Mouse (Mus musculus): ENCODE results near the gene Spem1. TPM values are rescaled to one million over a fixed set of nuclear protein-coding genes. Genes with fewer than 3 reads are reported as not detected.

Spem1 gene
- polyA plus RNA-seq, 1 experiment from 2014 or later: not detected

GRCm38 (mm10) chr11:69778258-69778982 lies 43.6 kb downstream of the Spem1 start:
- 61% methylated on average over 23 of the region's 23 CpGs for WGBS
- Histone ChIP-seq H3K4me1 (ENCODE audit: insufficient read depth, low read depth, low read length) (no peaks in the 10 kb centered on the region), H3K4me2 (replicated peaks; ENCODE audit: low read depth, low read length) (no peak overlapping the region), H3K36me3 (ENCODE audit: insufficient read depth, low read length) (no peaks in the 10 kb centered on the region), H3K27ac (ENCODE audit: low read length) (no peak overlapping the region), H3K4me3 (ENCODE audit: low read depth, low read length) (no peak overlapping the region), H3K9ac (replicated peaks; ENCODE audit: low read depth) (no peak overlapping the region), H3K27me3 (replicated peaks; ENCODE audit: insufficient read depth, low read length) (no peaks in the 10 kb centered on the region), H3K9me3 (ENCODE audit: low read length) (no peaks in the 10 kb centered on the region)
- peak; percentile 32; the same call in 1 of the 2 replicates for ATAC-seq
- no peak for TF ChIP-seq CTCF (IDR thresholded peaks at IDR 0.05)
- no peak for TF ChIP-seq EP300 (IDR thresholded peaks at IDR 0.05)
- DNase-seq (ENCODE audit: low spot score): peak; percentile 18

GRCm38 (mm10) chr11:69777504-69778257 lies 44.3 kb downstream of the Spem1 start:
- WGBS: 68% methylated on average over 26 of the region's 26 CpGs
- no peak overlapping the region for H3K4me3 ChIP-seq (ENCODE audit: low read depth, low read length)
- H3K27me3 ChIP-seq (replicated peaks; ENCODE audit: insufficient read depth, low read length): no peaks in the 10 kb centered on the region
- H3K36me3 ChIP-seq (ENCODE audit: insufficient read depth, low read length): no peaks in the 10 kb centered on the region
- H3K4me2 ChIP-seq (replicated peaks; ENCODE audit: low read depth, low read length): no peak overlapping the region
- ATAC-seq (peak; percentile 22; the same call in 1 of the 2 replicates), DNase-seq (ENCODE audit: low spot score) (no peak)
- no peak overlapping the region for H3K27ac ChIP-seq (ENCODE audit: low read length)
- H3K9me3 ChIP-seq (ENCODE audit: low read length): no peaks in the 10 kb centered on the region
- TF ChIP-seq CTCF (IDR thresholded peaks at IDR 0.05) (no peak), EP300 (IDR thresholded peaks at IDR 0.05) (no peak)
- no peaks in the 10 kb centered on the region for H3K4me1 ChIP-seq (ENCODE audit: insufficient read depth, low read depth, low read length)
- H3K9ac ChIP-seq (replicated peaks; ENCODE audit: low read depth): no peak overlapping the region

GRCm38 (mm10) chr11:69776488-69776887 lies 45.5 kb downstream of the Spem1 start:
- ATAC-seq: no peak
- TF ChIP-seq CTCF (IDR thresholded peaks at IDR 0.05) (no peak), EP300 (IDR thresholded peaks at IDR 0.05) (no peak)
- 82% methylated on average over 20 of the region's 20 CpGs for WGBS
- Histone ChIP-seq H3K27me3 (replicated peaks; ENCODE audit: insufficient read depth, low read length) (no peaks in the 10 kb centered on the region), H3K9ac (replicated peaks; ENCODE audit: low read depth) (no peak overlapping the region), H3K9me3 (ENCODE audit: low read length) (no peaks in the 10 kb centered on the region), H3K36me3 (ENCODE audit: insufficient read depth, low read length) (no peaks in the 10 kb centered on the region), H3K4me2 (replicated peaks; ENCODE audit: low read depth, low read length) (no peak overlapping the region), H3K4me1 (ENCODE audit: insufficient read depth, low read depth, low read length) (no peaks in the 10 kb centered on the region), H3K27ac (ENCODE audit: low read length) (no peak overlapping the region), H3K4me3 (ENCODE audit: low read depth, low read length) (no peak overlapping the region)
- no peak for DNase-seq (ENCODE audit: low spot score)

GRCm38 (mm10) chr11:69775716-69776115 lies 46.3 kb downstream of the Spem1 start:
- Histone ChIP-seq H3K36me3 (ENCODE audit: insufficient read depth, low read length) (no peaks in the 10 kb centered on the region), H3K4me3 (ENCODE audit: low read depth, low read length) (no peak overlapping the region), H3K27me3 (replicated peaks; ENCODE audit: insufficient read depth, low read length) (no peaks in the 10 kb centered on the region), H3K9me3 (ENCODE audit: low read length) (no peaks in the 10 kb centered on the region), H3K4me2 (replicated peaks; ENCODE audit: low read depth, low read length) (no peak overlapping the region), H3K27ac (ENCODE audit: low read length) (no peak overlapping the region), H3K9ac (replicated peaks; ENCODE audit: low read depth) (no peak overlapping the region), H3K4me1 (ENCODE audit: insufficient read depth, low read depth, low read length) (no peaks in the 10 kb centered on the region)
- no peak for DNase-seq (ENCODE audit: low spot score)
- TF ChIP-seq EP300 (IDR thresholded peaks at IDR 0.05): no peak
- no peak for TF ChIP-seq CTCF (IDR thresholded peaks at IDR 0.05)
- no peak for ATAC-seq
- 52% methylated on average over 10 of the region's 10 CpGs for WGBS

GRCm38 (mm10) chr11:69774961-69775360 lies 47.0 kb downstream of the Spem1 start:
- no peaks in the 10 kb centered on the region for H3K27me3 ChIP-seq (replicated peaks; ENCODE audit: insufficient read depth, low read length)
- ATAC-seq: no peak
- no peak for TF ChIP-seq CTCF (IDR thresholded peaks at IDR 0.05)
- TF ChIP-seq EP300 (IDR thresholded peaks at IDR 0.05): no peak

More at GRCm38 (mm10) chr11:69774961-69775360, 47.0 kb downstream of the Spem1 start:
- Histone ChIP-seq H3K36me3 (ENCODE audit: insufficient read depth, low read length) (no peaks in the 10 kb centered on the region), H3K4me2 (replicated peaks; ENCODE audit: low read depth, low read length) (no peak overlapping the region), H3K4me3 (ENCODE audit: low read depth, low read length) (no peak overlapping the region), H3K4me1 (ENCODE audit: insufficient read depth, low read depth, low read length) (no peaks in the 10 kb centered on the region), H3K27ac (ENCODE audit: low read length) (no peak overlapping the region), H3K9ac (replicated peaks; ENCODE audit: low read depth) (no peak overlapping the region), H3K9me3 (ENCODE audit: low read length) (no peaks in the 10 kb centered on the region)
- WGBS: 62% methylated on average over 5 of the region's 5 CpGs
- no peak for DNase-seq (ENCODE audit: low spot score)

Other genes starting within 250 kb of the Spem1 start
- gene Wrap53, start 241.9 kb downstream of the Spem1 start, polyA plus RNA-seq (2015; fragmentation: Nextera tagmentation; extraction: Ambion mirVana): 13.8 and 14.3 TPM in 2 replicates
- 39.8 and 50.6 TPM in 2 replicates for gene Trp53, start 241.8 kb downstream of the Spem1 start, polyA plus RNA-seq (2015; fragmentation: Nextera tagmentation; extraction: Ambion mirVana)
- 7.5 and 8.1 TPM in 2 replicates for gene Atp1b2, start 216.2 kb downstream of the Spem1 start, polyA plus RNA-seq (2015; fragmentation: Nextera tagmentation; extraction: Ambion mirVana)
- not detected in 2 replicates for gene Shbg, start 204.3 kb downstream of the Spem1 start, polyA plus RNA-seq (2015; fragmentation: Nextera tagmentation; extraction: Ambion mirVana)
- gene Sat2, start 200.2 kb downstream of the Spem1 start, polyA plus RNA-seq (2015; fragmentation: Nextera tagmentation; extraction: Ambion mirVana): 14.4 and 16.3 TPM in 2 replicates
- 16.3 and 17.9 TPM in 2 replicates for gene Fxr2, start 189.2 kb downstream of the Spem1 start, polyA plus RNA-seq (2015; fragmentation: Nextera tagmentation; extraction: Ambion mirVana)
- 0.14 and 0.17 TPM in 2 replicates for gene Sox15, start 166.9 kb downstream of the Spem1 start, polyA plus RNA-seq (2015; fragmentation: Nextera tagmentation; extraction: Ambion mirVana)
- gene Mpdu1, start 159.5 kb downstream of the Spem1 start, polyA plus RNA-seq (2015; fragmentation: Nextera tagmentation; extraction: Ambion mirVana): 57.3 and 61.3 TPM in 2 replicates
- gene Cd68, start 156.0 kb downstream of the Spem1 start, polyA plus RNA-seq (2015; fragmentation: Nextera tagmentation; extraction: Ambion mirVana): 41.9 and 43.6 TPM in 2 replicates
- gene Eif4a1, start 149.8 kb downstream of the Spem1 start, polyA plus RNA-seq (2015; fragmentation: Nextera tagmentation; extraction: Ambion mirVana): 283 and 286 TPM in 2 replicates
- 36.0 and 37.8 TPM in 2 replicates for gene Senp3, start 140.1 kb downstream of the Spem1 start, polyA plus RNA-seq (2015; fragmentation: Nextera tagmentation; extraction: Ambion mirVana)
- gene Tnfsf13, start 136.4 kb downstream of the Spem1 start, polyA plus RNA-seq (2015; fragmentation: Nextera tagmentation; extraction: Ambion mirVana): 4.4 and 6.7 TPM in 2 replicates
- 12.0 and 13.6 TPM in 2 replicates for gene Tnfsf12, start 126.3 kb downstream of the Spem1 start, polyA plus RNA-seq (2015; fragmentation: Nextera tagmentation; extraction: Ambion mirVana)
- gene Tnfsfm13, start 126.1 kb downstream of the Spem1 start, polyA plus RNA-seq (2015; fragmentation: Nextera tagmentation; extraction: Ambion mirVana): 11.9 and 13.1 TPM in 2 replicates
- gene Polr2a, start 63.5 kb downstream of the Spem1 start, polyA plus RNA-seq (2015; fragmentation: Nextera tagmentation; extraction: Ambion mirVana): 14.0 and 15.3 TPM in 2 replicates
- 1.0 TPM in 2 replicates for gene Slc35g3, start 60.2 kb downstream of the Spem1 start, polyA plus RNA-seq (2015; fragmentation: Nextera tagmentation; extraction: Ambion mirVana)
- gene Zbtb4, start 56.3 kb downstream of the Spem1 start, polyA plus RNA-seq (2015; fragmentation: Nextera tagmentation; extraction: Ambion mirVana): 6.6 and 7.6 TPM in 2 replicates
- 15.6 and 16.2 TPM in 2 replicates for gene Chrnb1, start 26.2 kb downstream of the Spem1 start, polyA plus RNA-seq (2015; fragmentation: Nextera tagmentation; extraction: Ambion mirVana)
- 0.57 and 0.95 TPM in 2 replicates for gene Fgf11, start 20.3 kb downstream of the Spem1 start, polyA plus RNA-seq (2015; fragmentation: Nextera tagmentation; extraction: Ambion mirVana)
- gene Tmem102, start 16.6 kb downstream of the Spem1 start, polyA plus RNA-seq (2015; fragmentation: Nextera tagmentation; extraction: Ambion mirVana): 14.3 and 14.9 TPM in 2 replicates
- not detected in 2 replicates for gene Gm39566, start 6.9 kb downstream of the Spem1 start, polyA plus RNA-seq (2015; fragmentation: Nextera tagmentation; extraction: Ambion mirVana)
- not detected in 2 replicates for gene Spem2, start 3.7 kb downstream of the Spem1 start, polyA plus RNA-seq (2015; fragmentation: Nextera tagmentation; extraction: Ambion mirVana)
- gene Nlgn2, start 15.6 kb upstream of the Spem1 start, polyA plus RNA-seq (2015; fragmentation: Nextera tagmentation; extraction: Ambion mirVana): 2.9 and 3.9 TPM in 2 replicates
- 365 and 395 TPM in 2 replicates for gene Tmem256, start 16.3 kb upstream of the Spem1 start, polyA plus RNA-seq (2015; fragmentation: Nextera tagmentation; extraction: Ambion mirVana)
- 107 and 114 TPM in 2 replicates for gene Plscr3, start 24.2 kb upstream of the Spem1 start, polyA plus RNA-seq (2015; fragmentation: Nextera tagmentation; extraction: Ambion mirVana)
- gene Tnk1, start 36.5 kb upstream of the Spem1 start, polyA plus RNA-seq (2015; fragmentation: Nextera tagmentation; extraction: Ambion mirVana): 6.1 and 7.6 TPM in 2 replicates
- not detected in 2 replicates for gene Tmem95, start 55.8 kb upstream of the Spem1 start, polyA plus RNA-seq (2015; fragmentation: Nextera tagmentation; extraction: Ambion mirVana)
- 10.1 and 11.4 TPM in 2 replicates for gene Kctd11, start 59.2 kb upstream of the Spem1 start, polyA plus RNA-seq (2015; fragmentation: Nextera tagmentation; extraction: Ambion mirVana)
- 1.5 and 1.7 TPM in 2 replicates for gene Acap1, start 73.4 kb upstream of the Spem1 start, polyA plus RNA-seq (2015; fragmentation: Nextera tagmentation; extraction: Ambion mirVana)
- 6.4 and 7.0 TPM in 2 replicates for gene 2810408A11Rik, start 78.8 kb upstream of the Spem1 start, polyA plus RNA-seq (2015; fragmentation: Nextera tagmentation; extraction: Ambion mirVana)
- gene Neurl4, start 78.9 kb upstream of the Spem1 start, polyA plus RNA-seq (2015; fragmentation: Nextera tagmentation; extraction: Ambion mirVana): 3.8 and 3.9 TPM in 2 replicates
- gene Gps2, start 91.7 kb upstream of the Spem1 start, polyA plus RNA-seq (2015; fragmentation: Nextera tagmentation; extraction: Ambion mirVana): 53.0 and 59.1 TPM in 2 replicates
- 758 and 815 TPM in 2 replicates for gene Eif5a, start 99.8 kb upstream of the Spem1 start, polyA plus RNA-seq (2015; fragmentation: Nextera tagmentation; extraction: Ambion mirVana)
- gene Ybx2, start 113.6 kb upstream of the Spem1 start, polyA plus RNA-seq (2015; fragmentation: Nextera tagmentation; extraction: Ambion mirVana): 1.00 and 1.1 TPM in 2 replicates
- 3.7 and 4.3 TPM in 2 replicates for gene Slc2a4, start 126.0 kb upstream of the Spem1 start, polyA plus RNA-seq (2015; fragmentation: Nextera tagmentation; extraction: Ambion mirVana)
- 212 and 230 TPM in 2 replicates for gene Cldn7, start 142.6 kb upstream of the Spem1 start, polyA plus RNA-seq (2015; fragmentation: Nextera tagmentation; extraction: Ambion mirVana)
- gene Ctdnep1, start 159.0 kb upstream of the Spem1 start, polyA plus RNA-seq (2015; fragmentation: Nextera tagmentation; extraction: Ambion mirVana): 23.7 and 24.7 TPM in 2 replicates
- gene Elp5, start 160.3 kb upstream of the Spem1 start, polyA plus RNA-seq (2015; fragmentation: Nextera tagmentation; extraction: Ambion mirVana): 65.9 and 72.1 TPM in 2 replicates
- gene Gabarap, start 169.0 kb upstream of the Spem1 start, polyA plus RNA-seq (2015; fragmentation: Nextera tagmentation; extraction: Ambion mirVana): 624 and 645 TPM in 2 replicates
- gene Phf23, start 173.6 kb upstream of the Spem1 start, polyA plus RNA-seq (2015; fragmentation: Nextera tagmentation; extraction: Ambion mirVana): 57.5 and 61.3 TPM in 2 replicates
- 14.6 and 15.1 TPM in 2 replicates for gene Dvl2, start 178.4 kb upstream of the Spem1 start, polyA plus RNA-seq (2015; fragmentation: Nextera tagmentation; extraction: Ambion mirVana)
- 92.0 and 95.2 TPM in 2 replicates for gene Acadvl, start 193.2 kb upstream of the Spem1 start, polyA plus RNA-seq (2015; fragmentation: Nextera tagmentation; extraction: Ambion mirVana)
- gene Dlg4, start 194.8 kb upstream of the Spem1 start, polyA plus RNA-seq (2015; fragmentation: Nextera tagmentation; extraction: Ambion mirVana): 2.0 and 2.1 TPM in 2 replicates
- 0.81 TPM in 2 replicates for gene Asgr1, start 231.9 kb upstream of the Spem1 start, polyA plus RNA-seq (2015; fragmentation: Nextera tagmentation; extraction: Ambion mirVana)